Mouse (Mus musculus) ES-Bruce4 (cell line): ENCODE results near the gene Rin1. TPM values are rescaled to one million over a fixed set of nuclear protein-coding genes. Genes with fewer than 3 reads are reported as not detected.

Source experiments
- H3K27ac ChIP-seq: 2 replicates; pipeline ENCODE4 v1.5.1; 2012; ENCODE audit warnings: low read length, inconsistent platforms; ENCODE audit not compliant: insufficient read depth
- H3K27me3 ChIP-seq: 2 replicates; pipeline ENCODE4 v1.6.1; 2012; ENCODE audit warnings: mild to moderate bottlenecking, low read length, inconsistent platforms; ENCODE audit not compliant: control insufficient read depth, poor library complexity, insufficient read depth, severe bottlenecking
- H3K36me3 ChIP-seq: 2 replicates; pipeline ENCODE4 v1.6.1; 2012; ENCODE audit warnings: inconsistent platforms, mild to moderate bottlenecking, low read length, moderate library complexity; ENCODE audit not compliant: control insufficient read depth, poor library complexity, insufficient read depth, severe bottlenecking
- H3K4me1 ChIP-seq: one replicate; pipeline ENCODE4 v1.8.1; 2011; ENCODE audit warnings: low read length; ENCODE audit not compliant: control insufficient read depth, insufficient read depth
- H3K4me3 ChIP-seq: 2 replicates; pipeline ENCODE4 v1.5.1; 2011; ENCODE audit warnings: low read depth, mild to moderate bottlenecking, low read length
- H3K9ac ChIP-seq: 2 replicates; pipeline ENCODE4 v1.6.1; 2012; ENCODE audit warnings: low read depth, mild to moderate bottlenecking, inconsistent platforms; ENCODE audit not compliant: poor library complexity, severe bottlenecking
- H3K9me3 ChIP-seq: replicated peaks from 2 replicates; pipeline ENCODE4 v1.6.1; 2012; ENCODE audit warnings: mild to moderate bottlenecking, low read length, inconsistent platforms; ENCODE audit not compliant: control insufficient read depth, poor library complexity, insufficient read depth, severe bottlenecking
- CTCF ChIP-seq: IDR thresholded peaks from one replicate; pipeline ENCODE4 v1.8.1; 2011; ENCODE audit warnings: low read depth, low read length
- EP300 ChIP-seq: IDR thresholded peaks from 2 replicates; pipeline ENCODE4 v1.6.1; 2011; ENCODE audit warnings: low read depth, low read length; ENCODE audit not compliant: insufficient read depth
- POLR2A ChIP-seq: IDR thresholded peaks from one replicate; pipeline ENCODE4 v1.8.1; 2011; ENCODE audit warnings: low read length; ENCODE audit not compliant: insufficient read depth
- polyA plus RNA-seq: library from polyadenylated mRNA; stranded (reverse); fragments of >200 nt; gene quantifications from 2 replicates; pipeline ENCODE4 v1.2.4, GENCODE M21; 2011; ENCODE audit warnings: low read depth; ENCODE audit not compliant: missing spikeins, insufficient read depth, insufficient read length

Gene Rin1
- polyA plus RNA-seq, 1 experiment = 19.2 TPM

GRCm38 (mm10) chr19:5014961-5015398 is 35.3 kb upstream of the Rin1 start:
- no peak for TF ChIP-seq POLR2A
- peak; percentile 58 for TF ChIP-seq CTCF
- Histone ChIP-seq H3K4me3 (no peak overlapping the region), H3K36me3 (no peaks in the 10 kb centered on the region), H3K27ac (peak overlapping the region; percentile 44; the same call in 1 of the 2 replicates), H3K9ac (no peak overlapping the region), H3K9me3 (no peaks in the 10 kb centered on the region), H3K27me3 (no peaks in the 10 kb centered on the region), H3K4me1 (peaks cover 1% of the 10 kb centered on the region)

DNA sequence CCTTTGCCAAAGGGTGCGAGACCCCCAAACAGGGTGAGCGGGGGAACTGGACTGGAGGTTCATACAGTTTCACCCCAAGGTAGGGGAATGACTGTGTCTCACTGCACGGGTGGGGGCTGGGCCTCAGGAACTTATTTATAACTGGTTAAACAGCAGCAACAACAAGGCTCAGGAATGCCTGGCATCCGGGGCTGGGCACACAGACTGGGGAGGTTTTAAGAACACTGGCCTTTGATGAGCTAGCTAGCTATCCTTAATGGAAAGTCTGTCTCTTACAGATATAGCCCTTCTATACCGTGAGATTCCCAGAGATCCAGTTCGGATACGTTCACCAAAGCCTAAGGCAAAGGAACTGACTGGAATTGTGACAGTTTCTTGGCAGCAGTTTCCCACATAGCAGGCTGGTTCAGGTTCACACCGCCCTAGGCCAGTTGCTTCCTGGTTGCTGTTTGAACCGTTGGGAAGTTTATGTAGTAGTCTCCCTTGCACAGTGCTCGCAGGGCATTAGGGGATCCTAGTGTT is 34.0 kb upstream of the Rin1 start:
- peak overlapping the region; percentile 9; the same call in 1 of the 2 replicates for H3K9ac ChIP-seq
- peaks cover 1% of the 10 kb centered on the region for H3K4me1 ChIP-seq
- TF ChIP-seq POLR2A (no peak), CTCF (no peak), EP300 (0 out of 2 replicates have a peak, but pooled peaks have one; percentile 13)
- peak overlapping the region; percentile 62 for H3K27ac ChIP-seq
- no peaks in the 10 kb centered on the region for H3K9me3 ChIP-seq
- no peaks in the 10 kb centered on the region for H3K36me3 ChIP-seq
- no peaks in the 10 kb centered on the region for H3K27me3 ChIP-seq
- H3K4me3 ChIP-seq = no peak overlapping the region

DNA sequence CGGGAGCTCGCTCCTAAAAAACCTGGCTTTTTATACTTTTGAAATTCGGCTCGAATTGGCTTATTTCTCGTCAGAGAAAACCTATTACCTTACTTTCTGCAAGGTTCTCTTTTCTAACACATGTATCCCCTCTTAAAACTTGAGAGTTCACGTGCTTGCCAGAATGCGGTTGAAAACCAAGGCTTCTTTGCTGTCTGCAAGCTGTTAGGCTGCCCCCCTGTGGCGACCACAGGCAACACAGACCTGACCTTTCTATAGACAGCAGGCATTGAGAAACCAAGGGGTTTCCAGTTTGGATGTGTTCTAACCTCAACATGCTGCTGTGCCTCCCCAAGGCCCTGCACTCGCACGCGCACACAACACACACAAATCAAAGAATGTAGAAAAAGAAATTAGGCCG is 33.5 kb upstream of the Rin1 start:
- Histone ChIP-seq H3K9me3 (no peaks in the 10 kb centered on the region), H3K4me1 (peaks cover 1% of the 10 kb centered on the region), H3K27ac (peak overlapping the region; percentile 62), H3K4me3 (no peak overlapping the region), H3K9ac (0 out of 2 replicates have a peak overlapping the region, but pooled peaks have one; percentile 9), H3K27me3 (no peaks in the 10 kb centered on the region), H3K36me3 (no peaks in the 10 kb centered on the region)
- TF ChIP-seq POLR2A = no peak
- peak; percentile 92 for TF ChIP-seq CTCF

GRCm38 (mm10) chr19:5017611-5018010 is 32.7 kb upstream of the Rin1 start:
- H3K4me3 ChIP-seq = no peak overlapping the region
- H3K36me3 ChIP-seq = no peaks in the 10 kb centered on the region
- H3K9me3 ChIP-seq = no peaks in the 10 kb centered on the region
- H3K27ac ChIP-seq = no peak overlapping the region
- TF ChIP-seq EP300 = no peak
- TF ChIP-seq POLR2A = no peak
- TF ChIP-seq CTCF = no peak
- H3K4me1 ChIP-seq = peaks cover 1% of the 10 kb centered on the region
- no peaks in the 10 kb centered on the region for H3K27me3 ChIP-seq
- H3K9ac ChIP-seq = no peak overlapping the region

- Histone ChIP-seq H3K4me1 (peaks cover 1% of the 10 kb centered on the region), H3K9ac (peak overlapping the region; percentile 67), H3K27ac (0 out of 2 replicates have a peak overlapping the region, but pooled peaks have one; percentile 32), H3K36me3 (no peaks in the 10 kb centered on the region), H3K4me3 (no peak overlapping the region), H3K27me3 (no peaks in the 10 kb centered on the region), H3K9me3 (no peaks in the 10 kb centered on the region)
- TF ChIP-seq EP300 = no peak
- no peak for TF ChIP-seq CTCF
- TF ChIP-seq POLR2A = no peak
These were observed 32.1 kb upstream of the Rin1 start for GRCm38 (mm10) chr19:5018191-5018590.

GRCm38 (mm10) chr19:5021416-5021815 is 28.9 kb upstream of the Rin1 start:
- H3K9me3 ChIP-seq = no peaks in the 10 kb centered on the region
- H3K36me3 ChIP-seq = no peaks in the 10 kb centered on the region
- H3K27me3 ChIP-seq = no peaks in the 10 kb centered on the region
- no peak overlapping the region for H3K4me3 ChIP-seq
- H3K27ac ChIP-seq = no peak overlapping the region
- peaks cover 1% of the 10 kb centered on the region for H3K4me1 ChIP-seq
- H3K9ac ChIP-seq = no peak overlapping the region
- TF ChIP-seq EP300 (no peak), CTCF (no peak), POLR2A (no peak)
